Mouse (Mus musculus) lung, embryonic 14.5 days (tissue): ENCODE data around the gene Dclk1. TPM values are rescaled to one million over a fixed set of nuclear protein-coding genes. Genes with fewer than 3 reads are reported as not detected.

Source experiments
- ATAC-seq: fragments of 200-750 bp; cut with Nextera tagmentation; 2 replicates; pipeline ENCODE4 v1.8.0; 2017; ENCODE audit warnings: mild to moderate bottlenecking, moderate TSS enrichment, moderate library complexity; ENCODE audit not compliant: insufficient read depth
- DNase-seq: peaks from one replicate; pipeline ENCODE4 v3.0.0-alpha.2; 2015
- H3K27ac ChIP-seq: fragments of 300-500 bp; sonication (generic); 2 replicates; pipeline ENCODE4 v1.5.1; 2014; ENCODE audit warnings: low read depth, mild to moderate bottlenecking, moderate library complexity
- H3K27me3 ChIP-seq: fragments of 300-500 bp; sonication (generic); 2 replicates; pipeline ENCODE4 v1.6.1; 2014; ENCODE audit warnings: low read length, control low read depth; ENCODE audit not compliant: insufficient read depth
- H3K36me3 ChIP-seq: fragments of 300-500 bp; sonication (generic); 2 replicates; pipeline ENCODE4 v1.6.1; 2014; ENCODE audit warnings: control low read depth; ENCODE audit not compliant: insufficient read depth
- H3K4me1 ChIP-seq: fragments of 300-500 bp; sonication (generic); 2 replicates; pipeline ENCODE4 v1.6.1; 2014; ENCODE audit warnings: antibody characterized with exemption, control low read depth; ENCODE audit not compliant: insufficient read depth
- H3K4me2 ChIP-seq: fragments of 300-500 bp; sonication (generic); 2 replicates; pipeline ENCODE4 v1.6.1; 2014; ENCODE audit warnings: mild to moderate bottlenecking
- H3K4me3 ChIP-seq: fragments of 300-500 bp; sonication (generic); 2 replicates; pipeline ENCODE4 v1.5.1; 2014; ENCODE audit warnings: low read depth, low read length
- H3K9ac ChIP-seq: fragments of 300-500 bp; sonication (generic); 2 replicates; pipeline ENCODE4 v1.6.1; 2014
- H3K9me3 ChIP-seq: fragments of 300-500 bp; sonication (generic); 2 replicates; pipeline ENCODE4 v1.6.1; 2016; ENCODE audit warnings: low read depth, low read length, control low read depth
- CTCF ChIP-seq: IDR thresholded peaks from 2 replicates; pipeline ENCODE4 v1.5.1; 2016; ENCODE audit warnings: antibody characterized with exemption, low read depth
- WGBS: fragments of 180-500 bp; shearing (Covaris S2); extraction: QIAGEN DNeasy Blood & Tissue Kit; methylation state at CpG from one replicate; pipeline ENCODE4 v1.1.7; 2014; 5-methylcytosine and 5-hydroxymethylcytosine counted together
- polyA plus RNA-seq: library from polyadenylated mRNA; unstranded; fragments of >200 nt; fragmentation: Nextera tagmentation; extraction: Ambion mirVana; gene quantifications from 2 replicates; pipeline ENCODE4 v1.2.1, GENCODE M21; 2014

The Dclk1 gene
- polyA plus RNA-seq, 1 experiment from 2014 or later, result 11.3 TPM

DNA sequence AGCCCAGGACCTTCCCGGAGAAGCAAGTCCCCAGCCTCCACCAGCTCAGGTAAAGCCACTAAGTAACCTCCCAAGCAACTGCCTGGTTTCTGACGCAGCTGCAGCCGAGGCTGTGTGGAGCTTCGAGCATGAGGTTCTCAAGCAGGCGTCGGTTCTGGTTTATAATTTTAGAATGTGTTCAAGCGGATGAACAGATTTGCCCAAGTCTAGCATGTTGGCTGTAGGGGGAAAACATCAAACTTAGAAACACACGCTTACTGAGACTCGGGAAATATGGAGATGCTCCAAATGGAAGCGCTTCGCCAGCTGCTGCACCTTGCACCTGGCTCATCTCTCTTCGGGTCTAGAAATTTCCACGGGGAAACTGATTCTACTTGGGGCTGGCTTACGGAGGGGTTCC lies 208.9 kb downstream of the Dclk1 start:
- Histone ChIP-seq H3K4me2 (no peak overlapping the region), H3K4me3 (no peak overlapping the region), H3K9ac (no peak overlapping the region), H3K27me3 (no peaks in the 10 kb centered on the region), H3K27ac (no peak overlapping the region), H3K4me1 (no peaks in the 10 kb centered on the region), H3K9me3 (no peaks in the 10 kb centered on the region), H3K36me3 (no peaks in the 10 kb centered on the region)
- WGBS, result 92% methylated on average over 14 of the region's 14 CpGs
- DNase-seq (no peak), ATAC-seq (no peak)
- TF ChIP-seq CTCF, result no peak

DNA sequence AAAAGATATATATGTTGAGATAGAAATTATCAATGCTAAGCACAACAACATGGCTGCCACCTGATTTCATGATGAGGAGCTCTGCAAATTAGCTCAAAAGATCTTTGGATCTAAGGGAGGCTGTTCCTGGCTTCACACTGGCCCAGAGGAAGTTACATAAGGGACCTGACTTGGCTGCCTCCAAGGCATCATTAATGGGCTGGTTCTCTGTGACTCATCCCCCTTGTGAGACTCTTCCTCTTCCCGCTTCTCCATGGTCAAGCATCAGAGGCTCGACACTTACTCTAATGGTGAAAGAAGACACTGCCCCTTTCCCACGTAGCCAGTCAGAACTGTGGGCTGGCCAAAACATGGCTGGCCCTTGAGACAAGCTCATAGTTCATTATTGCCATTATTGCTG lies 209.7 kb downstream of the Dclk1 start:
- Histone ChIP-seq H3K27ac (no peak overlapping the region), H3K4me1 (no peaks in the 10 kb centered on the region), H3K4me3 (no peak overlapping the region), H3K9me3 (no peaks in the 10 kb centered on the region), H3K27me3 (no peaks in the 10 kb centered on the region), H3K4me2 (no peak overlapping the region), H3K9ac (no peak overlapping the region), H3K36me3 (no peaks in the 10 kb centered on the region)
- ATAC-seq (no peak), DNase-seq (no peak)
- 78% methylated on average over 3 of the region's 3 CpGs for WGBS
- no peak for TF ChIP-seq CTCF

- DNase-seq (no peak), ATAC-seq (no peak)
- no peak overlapping the region for H3K9ac ChIP-seq
- TF ChIP-seq CTCF, result no peak
- no peaks in the 10 kb centered on the region for H3K27me3 ChIP-seq
- H3K36me3 ChIP-seq, result no peaks in the 10 kb centered on the region
- H3K4me3 ChIP-seq, result no peak overlapping the region
- no peaks in the 10 kb centered on the region for H3K9me3 ChIP-seq
- H3K27ac ChIP-seq, result no peak overlapping the region
- WGBS, result 81% methylated on average over 2 of the region's 2 CpGs
- no peak overlapping the region for H3K4me2 ChIP-seq
- no peaks in the 10 kb centered on the region for H3K4me1 ChIP-seq
These were observed 210.3 kb downstream of the Dclk1 start for GRCm38 (mm10) chr3:55452464-55452863.

- no peak overlapping the region for H3K9ac ChIP-seq
- no peak for ATAC-seq
- WGBS, result 55% methylated on average over 3 of the region's 3 CpGs
- peak overlapping the region; percentile 63 for H3K4me2 ChIP-seq
- DNase-seq, result no peak
- no peaks in the 10 kb centered on the region; the same call in 1 of the 2 replicates for H3K4me1 ChIP-seq
- no peak overlapping the region for H3K27ac ChIP-seq
- H3K36me3 ChIP-seq, result no peaks in the 10 kb centered on the region
- no peaks in the 10 kb centered on the region for H3K9me3 ChIP-seq
- TF ChIP-seq CTCF, result no peak
- no peaks in the 10 kb centered on the region for H3K27me3 ChIP-seq
- no peak overlapping the region for H3K4me3 ChIP-seq
These were observed 218.9 kb downstream of the Dclk1 start for GRCm38 (mm10) chr3:55461092-55461491.

GRCm38 (mm10) chr3:55461685-55462655 lies 219.8 kb downstream of the Dclk1 start:
- Histone ChIP-seq H3K36me3 (no peaks in the 10 kb centered on the region), H3K27ac (no peak overlapping the region), H3K4me2 (peak overlapping the region; percentile 63), H3K9me3 (no peaks in the 10 kb centered on the region), H3K9ac (no peak overlapping the region; the same call in 1 of the 2 replicates), H3K4me3 (peak overlapping the region; percentile 25), H3K27me3 (no peaks in the 10 kb centered on the region), H3K4me1 (no peaks in the 10 kb centered on the region; the same call in 1 of the 2 replicates)
- TF ChIP-seq CTCF, result no peak
- ATAC-seq (peak; percentile 60; the same call in 1 of the 2 replicates), DNase-seq (peak; percentile 54)
- WGBS, result 3% methylated on average over 17 of the region's 17 CpGs

GRCm38 (mm10) chr3:55462904-55463668 lies 220.9 kb downstream of the Dclk1 start:
- no peak for TF ChIP-seq CTCF
- Histone ChIP-seq H3K4me3 (no peak overlapping the region), H3K27ac (no peak overlapping the region), H3K9me3 (no peaks in the 10 kb centered on the region), H3K4me2 (no peak overlapping the region), H3K36me3 (no peaks in the 10 kb centered on the region), H3K27me3 (no peaks in the 10 kb centered on the region), H3K9ac (no peak overlapping the region), H3K4me1 (no peaks in the 10 kb centered on the region; the same call in 1 of the 2 replicates)
- 87% methylated on average over 4 of the region's 4 CpGs for WGBS
- ATAC-seq (no peak), DNase-seq (no peak)

DNA sequence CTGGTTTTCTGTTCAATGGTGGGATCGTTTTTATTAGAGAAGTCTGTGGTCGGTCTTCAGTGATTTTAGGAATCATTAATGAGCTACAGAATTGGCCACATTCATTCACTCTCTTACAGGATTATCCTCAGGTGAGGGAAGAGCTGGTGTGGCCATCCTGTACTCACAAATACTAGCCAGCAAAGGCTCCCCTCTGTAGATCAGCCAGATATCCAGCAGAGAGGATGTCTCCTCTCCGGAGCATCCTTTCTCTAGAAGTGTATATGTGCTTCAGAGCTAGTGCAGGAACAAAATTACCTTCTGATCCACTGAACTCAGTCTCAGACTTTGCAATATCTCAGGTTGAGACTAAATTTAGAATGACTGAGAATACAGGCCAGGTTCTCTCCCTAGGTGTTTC lies 222.1 kb downstream of the Dclk1 start:
- Histone ChIP-seq H3K36me3 (no peaks in the 10 kb centered on the region), H3K4me2 (no peak overlapping the region), H3K27ac (no peak overlapping the region), H3K4me1 (no peaks in the 10 kb centered on the region; the same call in 1 of the 2 replicates), H3K4me3 (no peak overlapping the region), H3K9ac (no peak overlapping the region), H3K9me3 (no peaks in the 10 kb centered on the region), H3K27me3 (no peaks in the 10 kb centered on the region)
- no peak for TF ChIP-seq CTCF
- DNase-seq (no peak), ATAC-seq (no peak)
- WGBS, result 70% methylated on average over 3 of the region's 3 CpGs
